Mouse (Mus musculus): ENCODE data around the gene Gm10775. TPM values are rescaled to one million over a fixed set of nuclear protein-coding genes. Genes with fewer than 3 reads are reported as not detected.

The Gm10775 gene
- polyA plus RNA-seq, 1 experiment from 2014 or later = not detected

- peaks cover 53% of the 10 kb centered on the region for H3K36me3 ChIP-seq
- H3K9me3 ChIP-seq = peaks cover 35% of the 10 kb centered on the region
- peak overlapping the region; percentile 63 for H3K4me2 ChIP-seq
- H3K27ac ChIP-seq = peak overlapping the region; percentile 80
- H3K4me3 ChIP-seq = peak overlapping the region; percentile 65
- WGBS = 15% methylated on average over 9 of the region's 9 CpGs
- H3K9ac ChIP-seq = peak overlapping the region; percentile 77
- H3K4me1 ChIP-seq = no peaks in the 10 kb centered on the region
- H3K27me3 ChIP-seq = no peaks in the 10 kb centered on the region
- ATAC-seq (ENCODE audit: insufficient number of reproducible peaks, insufficient read depth, low FRiP score, low TSS enrichment, low read depth) = no peak
Observed at GRCm38 (mm10) chr13:65277994-65278382, 18.6 kb downstream of the Gm10775 start.

- H3K4me2 ChIP-seq = peak within 1 kb of the TSS; percentile 63
- peak; percentile 99 for ATAC-seq (ENCODE audit: insufficient number of reproducible peaks, insufficient read depth, low FRiP score, low TSS enrichment, low read depth)
- under 1% methylated on average over 50 of the region's 50 CpGs for WGBS
- no peaks in the 10 kb centered on the region for H3K27me3 ChIP-seq
- no peaks in the 10 kb centered on the region for H3K4me1 ChIP-seq
- H3K4me3 ChIP-seq = peak within 1 kb of the TSS; percentile 65
- H3K36me3 ChIP-seq = peaks cover 51% of the 10 kb centered on the region
- peak within 1 kb of the TSS; percentile 77 for H3K9ac ChIP-seq
- peaks cover 28% of the 10 kb centered on the region for H3K9me3 ChIP-seq
- H3K27ac ChIP-seq = peak within 1 kb of the TSS; percentile 80
Observed at GRCm38 (mm10) chr13:65278383-65279341, 19.3 kb downstream of the Gm10775 start, which contains the start of gene Zfp369. TSS of gene Zfp369 (plus strand) at chr13:65278814.

GRCm38 (mm10) chr13:65286771-65287170 lies 27.4 kb downstream of the Gm10775 start:
- Histone ChIP-seq H3K4me1 (no peaks in the 10 kb centered on the region), H3K4me3 (no peak overlapping the region), H3K27me3 (no peaks in the 10 kb centered on the region), H3K4me2 (no peak overlapping the region), H3K27ac (no peak overlapping the region), H3K9ac (no peak overlapping the region), H3K9me3 (peaks cover 69% of the 10 kb centered on the region), H3K36me3 (peaks cover 93% of the 10 kb centered on the region)
- ATAC-seq (ENCODE audit: insufficient number of reproducible peaks, insufficient read depth, low FRiP score, low TSS enrichment, low read depth) = no peak
- 97% methylated on average over 2 of the region's 2 CpGs for WGBS

- Histone ChIP-seq H3K4me1 (no peaks in the 10 kb centered on the region), H3K9ac (no peak overlapping the region), H3K27ac (no peak overlapping the region), H3K9me3 (peaks cover 70% of the 10 kb centered on the region), H3K4me2 (no peak overlapping the region), H3K36me3 (peaks cover 76% of the 10 kb centered on the region), H3K4me3 (no peak overlapping the region), H3K27me3 (no peaks in the 10 kb centered on the region)
- ATAC-seq (ENCODE audit: insufficient number of reproducible peaks, insufficient read depth, low FRiP score, low TSS enrichment, low read depth) = no peak
- 95% methylated on average over 4 of the region's 4 CpGs for WGBS
Observed at GRCm38 (mm10) chr13:65296354-65296753, 37.0 kb downstream of the Gm10775 start.

Other genes starting within 250 kb of the Gm10775 start
- not detected in 2 replicates for gene Spata31d1c, start 226.5 kb upstream of the Gm10775 start, polyA plus RNA-seq (2015; fragmentation: Nextera tagmentation; extraction: Ambion mirVana)
- not detected in 2 replicates for gene Prss47, start 206.8 kb upstream of the Gm10775 start, polyA plus RNA-seq (2015; fragmentation: Nextera tagmentation; extraction: Ambion mirVana)
- 54.5 and 55.9 TPM in 2 replicates for gene Mfsd14b, start 146.6 kb upstream of the Gm10775 start, polyA plus RNA-seq (2015; fragmentation: Nextera tagmentation; extraction: Ambion mirVana)
- gene Olfr465-ps1, start 121.5 kb upstream of the Gm10775 start, polyA plus RNA-seq (2015; fragmentation: Nextera tagmentation; extraction: Ambion mirVana) = not detected in 2 replicates
- not detected in 2 replicates for gene Olfr466, start 109.3 kb upstream of the Gm10775 start, polyA plus RNA-seq (2015; fragmentation: Nextera tagmentation; extraction: Ambion mirVana)
- 0.32 TPM in 1 of 2 replicates, not detected in the other for gene Nlrp4f, start 53.6 kb upstream of the Gm10775 start, polyA plus RNA-seq (2015; fragmentation: Nextera tagmentation; extraction: Ambion mirVana)
- gene Zfp369, start 19.3 kb downstream of the Gm10775 start, polyA plus RNA-seq (2015; fragmentation: Nextera tagmentation; extraction: Ambion mirVana) = 16.4 and 18.0 TPM in 2 replicates